Mouse (Mus musculus) thymus, postnatal 25 days (tissue): ENCODE measurements around the gene Ccr8.
"Not testable (repeated sequence)": the region's sequence is repeated elsewhere in the genome, so short reads cannot be mapped to it uniquely, and the experiment has no call there.

ENCODE experiments used
- DNase-seq: peaks from one replicate; pipeline ENCODE4 v3.0.0; 2022

Gene Ccr8

GRCm38 (mm10) chr9:120093701-120094100 lies 1.8 kb downstream of the Ccr8 start:
- no peak for DNase-seq

- no peak for DNase-seq
These were observed 4.0 kb downstream of the Ccr8 start for GRCm38 (mm10) chr9:120095886-120096285.

GRCm38 (mm10) chr9:120098682-120099081 lies 6.8 kb downstream of the Ccr8 start:
- DNase-seq: peak; percentile 63

- DNase-seq: no peak
These were observed 7.4 kb downstream of the Ccr8 start for GRCm38 (mm10) chr9:120099304-120099703.

- no peak for DNase-seq
These were observed 9.3 kb downstream of the Ccr8 start for GRCm38 (mm10) chr9:120101165-120101564.

GRCm38 (mm10) chr9:120108953-120109352 lies 17.0 kb downstream of the Ccr8 start:
- DNase-seq: not testable (repeated sequence)

GRCm38 (mm10) chr9:120110211-120111018 lies 18.5 kb downstream of the Ccr8 start, which contains the start of gene Slc25a38:
Gene Slc25a38 (plus strand): TSS chr9:120110374.
- peak; percentile 96 for DNase-seq

GRCm38 (mm10) chr9:120111156-120111945 lies 19.4 kb downstream of the Ccr8 start:
- no peak for DNase-seq

- DNase-seq: no peak
These were observed 20.6 kb downstream of the Ccr8 start for GRCm38 (mm10) chr9:120112472-120112871.

- DNase-seq: no peak
These were observed 21.5 kb downstream of the Ccr8 start for GRCm38 (mm10) chr9:120113456-120113855.

GRCm38 (mm10) chr9:120114051-120114788 lies 22.3 kb downstream of the Ccr8 start:
- DNase-seq: no peak

- no peak for DNase-seq
These were observed 22.9 kb downstream of the Ccr8 start for GRCm38 (mm10) chr9:120114789-120115151.

GRCm38 (mm10) chr9:120115580-120115979 lies 23.7 kb downstream of the Ccr8 start:
- DNase-seq: no peak

GRCm38 (mm10) chr9:120116184-120116624 lies 24.3 kb downstream of the Ccr8 start:
- DNase-seq: no peak

GRCm38 (mm10) chr9:120118212-120118611 lies 26.3 kb downstream of the Ccr8 start:
- DNase-seq: no peak

GRCm38 (mm10) chr9:120120503-120120902 lies 28.6 kb downstream of the Ccr8 start:
- DNase-seq: no peak

- DNase-seq: no peak
These were observed 35.0 kb downstream of the Ccr8 start for GRCm38 (mm10) chr9:120126868-120127267.

GRCm38 (mm10) chr9:120127538-120128251 lies 35.8 kb downstream of the Ccr8 start, which contains the start of gene Rpsa:
Gene Rpsa (plus strand): TSS chr9:120127689.
- DNase-seq: peak; percentile 96

GRCm38 (mm10) chr9:120129276-120129675 lies 37.4 kb downstream of the Ccr8 start:
- DNase-seq: no peak

GRCm38 (mm10) chr9:120131784-120132288 lies 39.9 kb downstream of the Ccr8 start:
- no peak for DNase-seq

- no peak for DNase-seq
These were observed 41.3 kb downstream of the Ccr8 start for GRCm38 (mm10) chr9:120132980-120133754.
